Mouse (Mus musculus) C2C12 (cell line): ENCODE measurements around the gene Retreg1.

Experiments
- CTCF ChIP-seq: IDR thresholded peaks from one replicate; pipeline ENCODE4 v1.5.1; 2011; ENCODE audit not compliant: control insufficient read depth, insufficient read depth, insufficient read length
- FOSL1 ChIP-seq: IDR thresholded peaks from one replicate; pipeline ENCODE4 v1.8.0; 2011; ENCODE audit warnings: mild to moderate bottlenecking, low read length; ENCODE audit not compliant: poor library complexity, insufficient read depth, severe bottlenecking
- MAX ChIP-seq: IDR thresholded peaks from one replicate; pipeline ENCODE4 v1.6.1; 2011; ENCODE audit warnings: mild to moderate bottlenecking, control low read depth
- MYOD1 ChIP-seq: IDR thresholded peaks from one replicate; pipeline ENCODE4 v1.6.1; 2011; ENCODE audit warnings: low read depth; ENCODE audit not compliant: control insufficient read depth, insufficient read length
- MYOG ChIP-seq: IDR thresholded peaks from one replicate; pipeline ENCODE4 v1.6.1; 2011; ENCODE audit not compliant: control insufficient read depth, insufficient read length; ENCODE audit errors: extremely low read depth
- USF1 ChIP-seq: IDR thresholded peaks from one replicate; pipeline ENCODE4 v1.6.1; 2011; ENCODE audit warnings: low read depth, mild to moderate bottlenecking, control low read depth, moderate library complexity

DNA sequence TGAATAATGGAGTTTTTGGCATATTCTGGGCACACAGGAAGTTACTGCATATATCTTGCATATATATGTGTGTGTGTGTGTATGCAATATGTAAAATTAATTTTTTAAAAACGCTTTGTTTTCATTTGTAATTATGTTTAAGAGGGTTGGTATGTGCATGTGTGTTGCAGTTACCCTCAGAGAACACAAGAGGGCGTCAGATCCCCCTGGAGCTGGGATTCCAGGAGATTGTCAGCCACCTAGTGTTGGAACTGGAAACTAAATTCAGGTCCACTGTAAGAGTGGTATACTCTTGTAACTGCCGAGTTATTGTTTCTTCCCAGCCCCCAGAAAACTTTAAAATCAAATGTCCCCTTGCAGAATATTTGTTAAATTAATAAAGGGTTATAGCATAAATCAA lies 46.6 kb upstream of the Retreg1 start:
- no peak for TF ChIP-seq MYOG
- TF ChIP-seq FOSL1 = no peak
- TF ChIP-seq CTCF = peak; percentile 89
- no peak for TF ChIP-seq USF1
- peak; percentile 53 for TF ChIP-seq MAX
- TF ChIP-seq MYOD1 = no peak
